Mouse (Mus musculus): ENCODE measurements around the gene Ccin. TPM values are rescaled to one million over a fixed set of nuclear protein-coding genes. Genes with fewer than 3 reads are reported as not detected.
A peak's percentile ranks its signal among the peaks of the same experiment; 100 is the strongest.

The Ccin gene
- not detected in 2 replicates for polyA plus RNA-seq (2014; fragmentation: Nextera tagmentation; extraction: Ambion mirVana)

DNA sequence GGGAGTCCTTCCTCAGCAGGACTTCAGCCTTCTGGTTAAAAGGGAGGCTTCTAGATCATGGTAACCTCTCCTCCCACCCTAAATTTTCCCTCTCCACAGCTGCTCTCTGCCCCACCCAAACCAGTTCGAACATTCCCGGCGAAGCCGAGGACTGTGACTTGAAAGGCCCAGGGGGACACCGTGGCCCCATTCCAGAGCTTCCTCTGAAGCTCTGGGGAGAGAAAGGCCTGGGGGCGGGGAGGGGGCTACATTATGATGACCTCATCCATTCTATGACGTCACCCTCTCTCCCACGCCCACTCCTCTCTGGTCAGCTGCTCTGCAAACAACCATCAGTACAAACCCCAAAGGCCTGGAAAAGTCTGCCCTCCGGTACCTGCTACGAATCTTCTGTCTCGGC lies at the start of gene Ccin:
TSS of gene Ccin (plus strand) at position 303 of the 400 bp plus-strand sequence.
- no peak for ATAC-seq (replicated peaks; ENCODE audit: insufficient number of reproducible peaks, low FRiP score, low TSS enrichment, low read depth)
- Histone ChIP-seq H3K36me3 (replicated peaks; ENCODE audit: control insufficient read depth, insufficient read depth, low read depth, low read length) (no peaks in the 10 kb centered on the region), H3K9me3 (replicated peaks; ENCODE audit: control insufficient read depth, low read length) (no peaks in the 10 kb centered on the region), H3K27me3 (ENCODE audit: control insufficient read depth, insufficient read depth, low read length) (no peaks in the 10 kb centered on the region), H3K9ac (replicated peaks; ENCODE audit: low read length) (peak within 1 kb of the TSS; percentile 72), H3K4me2 (ENCODE audit: low read depth, low read length) (peak within 1 kb of the TSS; percentile 45), H3K4me1 (ENCODE audit: control insufficient read depth, insufficient read depth, low read length) (no peaks in the 10 kb centered on the region; the same call in 1 of the 2 replicates), H3K27ac (replicated peaks; ENCODE audit: low read depth, low read length) (no peak within 1 kb of the TSS), H3K4me3 (ENCODE audit: low read depth, low read length) (peak within 1 kb of the TSS; percentile 14; the same call in 1 of the 2 replicates)
- DNase-seq (ENCODE audit: low spot score): no peak
- WGBS: 79% methylated on average over 11 of the region's 11 CpGs

- H3K36me3 ChIP-seq (replicated peaks; ENCODE audit: control insufficient read depth, insufficient read depth, low read depth, low read length): peaks cover 5% of the 10 kb centered on the region
- no peak overlapping the region for H3K4me2 ChIP-seq (ENCODE audit: low read depth, low read length)
- H3K27me3 ChIP-seq (ENCODE audit: control insufficient read depth, insufficient read depth, low read length): no peaks in the 10 kb centered on the region
- H3K9me3 ChIP-seq (replicated peaks; ENCODE audit: control insufficient read depth, low read length): no peaks in the 10 kb centered on the region
- no peak overlapping the region for H3K27ac ChIP-seq (replicated peaks; ENCODE audit: low read depth, low read length)
- no peak overlapping the region for H3K9ac ChIP-seq (replicated peaks; ENCODE audit: low read length)
- DNase-seq (ENCODE audit: low spot score) (no peak), ATAC-seq (replicated peaks; ENCODE audit: insufficient number of reproducible peaks, low FRiP score, low TSS enrichment, low read depth) (no peak)
- H3K4me3 ChIP-seq (ENCODE audit: low read depth, low read length): no peak overlapping the region
- H3K4me1 ChIP-seq (ENCODE audit: control insufficient read depth, insufficient read depth, low read length): no peaks in the 10 kb centered on the region
- 88% methylated on average over 4 of the region's 4 CpGs for WGBS
Measured at GRCm38 (mm10) chr4:43936186-43936585, 47.1 kb upstream of the Ccin start.

- DNase-seq (ENCODE audit: low spot score): no peak
- Histone ChIP-seq H3K36me3 (replicated peaks; ENCODE audit: control insufficient read depth, insufficient read depth, low read depth, low read length) (peaks cover 5% of the 10 kb centered on the region), H3K9ac (replicated peaks; ENCODE audit: low read length) (no peak overlapping the region), H3K27ac (replicated peaks; ENCODE audit: low read depth, low read length) (no peak overlapping the region), H3K4me3 (ENCODE audit: low read depth, low read length) (no peak overlapping the region), H3K9me3 (replicated peaks; ENCODE audit: control insufficient read depth, low read length) (no peaks in the 10 kb centered on the region), H3K27me3 (ENCODE audit: control insufficient read depth, insufficient read depth, low read length) (no peaks in the 10 kb centered on the region), H3K4me2 (ENCODE audit: low read depth, low read length) (no peak overlapping the region), H3K4me1 (ENCODE audit: control insufficient read depth, insufficient read depth, low read length) (no peaks in the 10 kb centered on the region)
- no peak for ATAC-seq (replicated peaks; ENCODE audit: insufficient number of reproducible peaks, low FRiP score, low TSS enrichment, low read depth)
- WGBS: 78% methylated on average over 14 of the region's 14 CpGs
Measured at GRCm38 (mm10) chr4:43936749-43937674, 46.3 kb upstream of the Ccin start.

DNA sequence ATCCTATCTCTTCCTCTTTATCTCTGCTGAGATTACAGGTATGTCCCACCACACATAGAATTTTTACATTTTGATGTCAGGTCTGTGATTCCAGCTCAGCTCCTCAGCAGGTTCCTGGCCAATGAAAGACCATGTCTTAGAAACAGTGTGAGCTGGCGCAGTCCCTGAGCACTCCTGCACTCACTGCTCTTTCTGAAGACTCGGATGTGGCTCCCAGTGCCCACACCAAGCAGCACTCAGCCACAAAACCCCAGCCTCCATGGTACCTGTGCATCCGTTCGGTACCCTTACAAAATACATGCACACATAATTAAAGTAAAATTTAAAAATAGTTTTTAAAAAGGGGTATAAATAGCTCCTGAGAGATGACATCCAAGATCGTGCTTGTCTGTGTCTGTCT lies 42.0 kb upstream of the Ccin start:
- no peaks in the 10 kb centered on the region for H3K9me3 ChIP-seq (replicated peaks; ENCODE audit: control insufficient read depth, low read length)
- H3K36me3 ChIP-seq (replicated peaks; ENCODE audit: control insufficient read depth, insufficient read depth, low read depth, low read length): peaks cover 5% of the 10 kb centered on the region
- no peak for ATAC-seq (replicated peaks; ENCODE audit: insufficient number of reproducible peaks, low FRiP score, low TSS enrichment, low read depth)
- no peak overlapping the region for H3K9ac ChIP-seq (replicated peaks; ENCODE audit: low read length)
- no peak overlapping the region for H3K4me3 ChIP-seq (ENCODE audit: low read depth, low read length)
- no peak overlapping the region for H3K4me2 ChIP-seq (ENCODE audit: low read depth, low read length)
- H3K27ac ChIP-seq (replicated peaks; ENCODE audit: low read depth, low read length): no peak overlapping the region
- no peaks in the 10 kb centered on the region for H3K4me1 ChIP-seq (ENCODE audit: control insufficient read depth, insufficient read depth, low read length)
- no peaks in the 10 kb centered on the region for H3K27me3 ChIP-seq (ENCODE audit: control insufficient read depth, insufficient read depth, low read length)
- no peak for DNase-seq (ENCODE audit: low spot score)
- WGBS: 86% methylated on average over 5 of the region's 5 CpGs

DNA sequence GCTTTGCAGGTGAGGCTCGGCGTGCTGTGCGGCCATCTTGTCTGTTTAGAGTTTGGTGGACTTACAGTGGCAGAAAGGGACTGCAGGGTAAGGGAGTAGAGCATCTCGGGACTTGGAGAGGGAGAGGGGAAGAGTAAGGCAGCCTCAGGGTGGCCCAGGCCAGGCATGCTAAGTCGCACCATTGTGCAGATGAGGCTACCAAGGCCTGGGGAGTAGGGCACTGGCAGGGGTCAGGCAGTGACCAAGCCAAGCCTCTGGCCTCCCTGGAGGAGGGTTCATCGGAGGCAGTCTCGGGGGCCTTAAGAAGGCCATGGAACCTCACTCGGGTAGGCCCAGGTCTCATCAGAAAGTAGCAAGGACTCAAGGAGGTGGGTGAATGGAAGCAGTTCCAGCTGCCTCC lies 40.9 kb upstream of the Ccin start:
- DNase-seq (ENCODE audit: low spot score) (no peak), ATAC-seq (replicated peaks; ENCODE audit: insufficient number of reproducible peaks, low FRiP score, low TSS enrichment, low read depth) (no peak)
- H3K36me3 ChIP-seq (replicated peaks; ENCODE audit: control insufficient read depth, insufficient read depth, low read depth, low read length): peaks cover 5% of the 10 kb centered on the region
- H3K27me3 ChIP-seq (ENCODE audit: control insufficient read depth, insufficient read depth, low read length): no peaks in the 10 kb centered on the region
- H3K9me3 ChIP-seq (replicated peaks; ENCODE audit: control insufficient read depth, low read length): no peaks in the 10 kb centered on the region
- no peaks in the 10 kb centered on the region for H3K4me1 ChIP-seq (ENCODE audit: control insufficient read depth, insufficient read depth, low read length)
- no peak overlapping the region for H3K4me3 ChIP-seq (ENCODE audit: low read depth, low read length)
- no peak overlapping the region for H3K4me2 ChIP-seq (ENCODE audit: low read depth, low read length)
- 83% methylated on average over 8 of the region's 8 CpGs for WGBS
- H3K9ac ChIP-seq (replicated peaks; ENCODE audit: low read length): no peak overlapping the region
- H3K27ac ChIP-seq (replicated peaks; ENCODE audit: low read depth, low read length): no peak overlapping the region

- no peak overlapping the region for H3K9ac ChIP-seq (replicated peaks; ENCODE audit: low read length)
- 93% methylated on average over 2 of the region's 2 CpGs for WGBS
- no peak overlapping the region for H3K4me2 ChIP-seq (ENCODE audit: low read depth, low read length)
- H3K36me3 ChIP-seq (replicated peaks; ENCODE audit: control insufficient read depth, insufficient read depth, low read depth, low read length): no peaks in the 10 kb centered on the region
- no peak for DNase-seq (ENCODE audit: low spot score)
- H3K9me3 ChIP-seq (replicated peaks; ENCODE audit: control insufficient read depth, low read length): no peaks in the 10 kb centered on the region
- ATAC-seq (replicated peaks; ENCODE audit: insufficient number of reproducible peaks, low FRiP score, low TSS enrichment, low read depth): no peak
- H3K27ac ChIP-seq (replicated peaks; ENCODE audit: low read depth, low read length): no peak overlapping the region
- H3K27me3 ChIP-seq (ENCODE audit: control insufficient read depth, insufficient read depth, low read length): no peaks in the 10 kb centered on the region
- no peak overlapping the region for H3K4me3 ChIP-seq (ENCODE audit: low read depth, low read length)
- H3K4me1 ChIP-seq (ENCODE audit: control insufficient read depth, insufficient read depth, low read length): no peaks in the 10 kb centered on the region
Measured at GRCm38 (mm10) chr4:43947571-43947970, 35.7 kb upstream of the Ccin start.

DNA sequence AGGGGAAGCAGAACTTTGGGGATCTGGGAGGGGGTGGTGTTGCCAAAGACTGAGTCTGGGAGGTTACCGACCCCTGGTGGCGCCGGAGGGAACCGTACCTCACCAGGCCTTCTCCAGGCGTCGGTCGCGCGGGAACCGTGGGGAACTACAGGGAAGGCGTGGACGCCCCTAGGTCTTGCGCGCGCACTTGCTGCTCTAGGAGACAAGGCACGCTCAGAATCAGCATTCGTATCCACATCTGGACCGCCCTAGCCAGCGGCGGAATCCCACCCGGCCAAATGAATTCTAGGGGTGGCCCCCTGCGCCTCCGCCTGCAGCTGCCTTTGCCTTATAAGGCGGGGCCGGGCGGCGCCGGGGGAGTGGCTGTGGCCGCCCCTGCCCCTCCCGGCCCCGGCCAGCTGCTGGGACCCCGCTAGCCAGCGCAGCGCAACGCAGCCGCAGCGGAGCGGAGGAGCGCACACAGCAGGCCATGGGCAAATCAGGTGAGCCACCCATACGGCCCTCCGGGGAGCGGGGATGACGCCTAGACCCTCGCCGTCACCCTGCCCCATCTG lies 25.9 kb upstream of the Ccin start, which contains the start of gene Glipr2:
TSS of gene Glipr2 (plus strand) at position 110 of the 554 bp plus-strand sequence.
- H3K36me3 ChIP-seq (replicated peaks; ENCODE audit: control insufficient read depth, insufficient read depth, low read depth, low read length): no peaks in the 10 kb centered on the region
- H3K4me2 ChIP-seq (ENCODE audit: low read depth, low read length): peak within 1 kb of the TSS; percentile 92
- peak within 1 kb of the TSS; percentile 60 for H3K4me3 ChIP-seq (ENCODE audit: low read depth, low read length)
- H3K9ac ChIP-seq (replicated peaks; ENCODE audit: low read length): peak within 1 kb of the TSS; percentile 74
- H3K9me3 ChIP-seq (replicated peaks; ENCODE audit: control insufficient read depth, low read length): no peaks in the 10 kb centered on the region
- peak; percentile 94 for DNase-seq (ENCODE audit: low spot score)
- no peaks in the 10 kb centered on the region for H3K27me3 ChIP-seq (ENCODE audit: control insufficient read depth, insufficient read depth, low read length)
- WGBS: under 1% methylated on average over 45 of the region's 45 CpGs
- peak within 1 kb of the TSS; percentile 83 for H3K27ac ChIP-seq (replicated peaks; ENCODE audit: low read depth, low read length)
- ATAC-seq (replicated peaks; ENCODE audit: insufficient number of reproducible peaks, low FRiP score, low TSS enrichment, low read depth): peak; percentile 91
- H3K4me1 ChIP-seq (ENCODE audit: control insufficient read depth, insufficient read depth, low read length): peaks cover 7% of the 10 kb centered on the region
